Mouse (Mus musculus) embryo, embryonic 11 days (tissue): ENCODE data around the gene Tarm1.

Source experiments
- DNase-seq: peaks from one replicate; pipeline ENCODE4 v3.0.0-alpha.2; 2015

Tarm1 gene

DNA sequence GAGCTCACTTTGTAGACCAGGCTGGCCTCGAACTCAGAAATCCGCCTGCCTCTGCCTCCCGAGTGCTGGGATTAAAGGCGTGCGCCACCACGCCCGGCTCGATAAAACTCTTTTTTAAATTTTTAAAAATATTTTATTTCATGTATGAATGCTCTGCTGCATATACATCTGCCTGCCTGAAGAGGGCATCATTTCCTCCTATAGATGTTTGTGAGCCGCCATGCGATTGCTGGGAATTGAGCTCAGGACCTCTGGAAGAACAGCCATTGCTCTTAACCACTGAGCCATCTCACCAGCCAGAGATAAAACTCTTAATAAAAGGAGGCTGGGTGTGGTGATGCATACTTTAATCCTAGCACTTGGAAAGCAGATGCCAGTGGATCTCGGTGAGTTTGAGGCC, 62.4 kb downstream of the Tarm1 start:
- no peak for DNase-seq

- no peak for DNase-seq
Observed at GRCm38 (mm10) chr7:3437941-3438340, 64.5 kb downstream of the Tarm1 start.
